8 mouse cellular contexts compared by ENCODE assay signal in the genomic region with DNA sequence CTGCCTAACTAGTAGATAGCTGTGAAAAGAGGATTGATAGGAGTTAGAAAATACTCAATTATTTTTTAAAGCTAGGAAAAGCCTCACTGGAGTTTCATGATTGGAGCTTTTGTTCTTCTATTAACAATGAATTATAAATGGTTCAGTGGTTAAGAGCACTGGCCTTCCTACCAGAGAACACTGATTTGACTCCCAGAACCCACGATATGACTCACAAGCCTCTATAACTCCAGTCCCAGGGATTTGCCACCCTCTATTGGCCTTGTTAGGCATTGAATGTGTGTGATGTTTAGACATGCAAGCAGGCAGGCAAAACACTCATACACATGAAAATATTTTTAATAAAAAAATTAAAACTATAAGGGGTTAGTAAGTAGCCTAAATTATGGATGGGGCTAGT.
DNase-seq lines count a peak whose midpoint lies in the region; ATAC-seq and TF ChIP-seq lines count a peak whose summit lies in the region.

No protein-coding gene starts in this region.

- H3K4me2 ChIP-seq in lung, embryonic 15.5 days: no peak overlapping the region

- no peak overlapping the region for H3K4me3 ChIP-seq in heart, embryonic 10.5 days
- H3K4me3 ChIP-seq in lung, embryonic 15.5 days: no peak overlapping the region
- H3K4me3 ChIP-seq in lung, adult 2 months (replicated peaks; ENCODE audit: extremely low read depth, low read depth, low read length): no peak overlapping the region
- no peak overlapping the region for H3K4me3 ChIP-seq in cortical plate, adult 2 months (ENCODE audit: insufficient read depth, low read length)

- TF ChIP-seq POLR2A in lung, adult 2 months (IDR thresholded peaks at IDR 0.05; ENCODE audit: borderline replicate concordance, extremely low read depth, low read depth, low read length): no peak
- TF ChIP-seq POLR2A in cortical plate, adult 2 months (IDR thresholded peaks at IDR 0.05; ENCODE audit: extremely low read depth, insufficient read depth, low read length): no peak

- no peak for TF ChIP-seq CTCF in lung, adult 2 months (IDR thresholded peaks at IDR 0.05; ENCODE audit: insufficient read depth, low read length)
- TF ChIP-seq CTCF in cortical plate, adult 2 months (IDR thresholded peaks at IDR 0.05; ENCODE audit: extremely low read depth, insufficient read depth, low read length): peak; percentile 37; the same call in 1 of the 2 replicates

- peak; percentile 9 to 17 for DNase-seq in heart, adult 18-20 months
- DNase-seq in heart, embryonic 10.5 days (ENCODE audit: low spot score): no peak
- DNase-seq in lung, adult 2 months: no peak
- peak; percentile 7 for DNase-seq in lung, postnatal 14 days
- no peak for DNase-seq in ovary, postnatal 36 days (ENCODE audit: low spot score)

- H3K9ac ChIP-seq in lung, embryonic 15.5 days: no peak overlapping the region

- ATAC-seq in lung, embryonic 15.5 days (ENCODE audit: borderline replicate concordance, extremely low read depth, low FRiP score, low TSS enrichment): peak; percentile 39; the same call in 1 of the 2 replicates
- no peak for ATAC-seq in activated CD4-positive, CD25-positive, alpha-beta regulatory T cell, adult 4 months

- WGBS in heart, embryonic 10.5 days: 26% methylated on average over 1 of the region's 1 CpGs
- WGBS in lung, embryonic 15.5 days: 7% methylated on average over 1 of the region's 1 CpGs
- WGBS in lung, adult 2 months: 22% methylated on average over 1 of the region's 1 CpGs

- H3K4me1 ChIP-seq in heart, embryonic 10.5 days: no peaks in the 10 kb centered on the region
- H3K4me1 ChIP-seq in lung, embryonic 15.5 days: peaks cover 5% of the 10 kb centered on the region; the same call in 1 of the 2 replicates
- H3K4me1 ChIP-seq in lung, adult 2 months (ENCODE audit: control insufficient read depth, insufficient read depth, low read length): no peaks in the 10 kb centered on the region
- no peaks in the 10 kb centered on the region for H3K4me1 ChIP-seq in cortical plate, adult 2 months (ENCODE audit: control insufficient read depth, insufficient read depth, low read length)

- H3K27ac ChIP-seq in heart, embryonic 10.5 days: no peak overlapping the region
- no peak overlapping the region for H3K27ac ChIP-seq in lung, embryonic 15.5 days
- no peak overlapping the region for H3K27ac ChIP-seq in cortical plate, adult 2 months (ENCODE audit: insufficient read depth, low read length)

- H3K27me3 ChIP-seq in heart, embryonic 10.5 days (ENCODE audit: insufficient read depth, poor library complexity, severe bottlenecking): no peaks in the 10 kb centered on the region
- H3K27me3 ChIP-seq in lung, embryonic 15.5 days: no peaks in the 10 kb centered on the region

- H3K36me3 ChIP-seq in heart, embryonic 10.5 days: no peaks in the 10 kb centered on the region
- no peaks in the 10 kb centered on the region for H3K36me3 ChIP-seq in lung, embryonic 15.5 days

- H3K9me3 ChIP-seq in heart, embryonic 10.5 days: no peaks in the 10 kb centered on the region
- H3K9me3 ChIP-seq in lung, embryonic 15.5 days: no peaks in the 10 kb centered on the region

Comparison
In these comparisons a context has a peak if more than half of its experiments do, and no peak if none do; other contexts are left out.
1. DNase-seq: peak in heart, adult 18-20 months (2 of 2) and lung, postnatal 14 days (single experiment); none in heart, embryonic 10.5 days (single experiment), lung, adult 2 months (single experiment) and ovary, postnatal 36 days (single experiment).